Mouse (Mus musculus) MEL (cell line): ENCODE measurements at regions not wholly inside any gene's neighbourhood (a gene's known extent, or its start where the extent isn't known, plus 50 kb on each side); places are given as distances from the start of the nearest gene placed in this dataset.

ENCODE experiments used
- DNase-seq: peaks from one replicate; pipeline ENCODE4 v3.0.0; 2011; ENCODE audit warnings: low read depth, low spot score
- H3K27ac ChIP-seq: 2 replicates; pipeline ENCODE4 v1.5.1; 2012; ENCODE audit warnings: low read depth, mild to moderate bottlenecking, control low read depth, low read length, moderate library complexity; ENCODE audit not compliant: control insufficient read depth
- H3K27me3 ChIP-seq, 2 experiments: fragments of 150-350 bp in 1 of 2; sonication (generic) in 1 of 2; 2 replicates each; pipeline ENCODE4 v1.6.1; 2012; ENCODE audit warnings: low read length in 2 of 2, mild to moderate bottlenecking in 2 of 2, improper control_type of control experiment in 1 of 2, moderate library complexity in 1 of 2; ENCODE audit not compliant: insufficient read depth in 2 of 2, control insufficient read depth in 1 of 2
- H3K36me3 ChIP-seq, 2 experiments: 2 replicates each; pipeline ENCODE4 v1.6.1; 2012 to 2014; ENCODE audit warnings: low read length in 2 of 2, improper control_type of control experiment in 1 of 2, inconsistent platforms in 1 of 2, mild to moderate bottlenecking in 1 of 2; ENCODE audit not compliant: insufficient read depth in 2 of 2, control insufficient read depth in 1 of 2
- H3K4me1 ChIP-seq, 2 experiments: fragments of 150-350 bp in 1 of 2; sonication (generic) in 1 of 2; 2 replicates each; pipeline ENCODE4 v1.6.1; 2012; ENCODE audit warnings: low read length in 2 of 2, improper control_type of control experiment in 1 of 2, mild to moderate bottlenecking in 1 of 2; ENCODE audit not compliant: insufficient read depth in 2 of 2, control insufficient read depth in 1 of 2
- H3K4me3 ChIP-seq, 2 experiments: fragments of 150-350 bp in 1 of 2; sonication (generic) in 1 of 2; 2 replicates each; pipeline ENCODE4 v1.5.1; 2012; ENCODE audit warnings: low read depth in 2 of 2, low read length in 2 of 2, mild to moderate bottlenecking in 2 of 2, moderate library complexity in 2 of 2, control low read depth in 1 of 2, improper control_type of control experiment in 1 of 2; ENCODE audit not compliant: control insufficient read depth in 1 of 2, insufficient read depth in 1 of 2
- H3K79me2 ChIP-seq: 2 replicates; pipeline ENCODE4 v1.6.1; 2012; ENCODE audit warnings: mild to moderate bottlenecking, low read length, moderate library complexity; ENCODE audit not compliant: control insufficient read depth, poor library complexity, insufficient read depth
- H3K9ac ChIP-seq: 2 replicates; pipeline ENCODE4 v1.6.1; 2012; ENCODE audit warnings: low read depth, mild to moderate bottlenecking, control low read depth, low read length, moderate library complexity; ENCODE audit not compliant: control insufficient read depth, poor library complexity, severe bottlenecking
- H3K9me3 ChIP-seq: fragments of 150-350 bp; sonication (generic); replicated peaks from 2 replicates; pipeline ENCODE4 v1.6.1; 2012; ENCODE audit warnings: mild to moderate bottlenecking, low read length, improper control_type of control experiment, moderate library complexity; ENCODE audit not compliant: insufficient read depth
- BHLHE40 ChIP-seq: IDR thresholded peaks from 2 replicates; pipeline ENCODE4 v1.6.1; 2012; ENCODE audit warnings: low read depth, mild to moderate bottlenecking, inconsistent platforms, low read length, improper control_type of control experiment, borderline replicate concordance
- EP300 ChIP-seq, 2 experiments: IDR thresholded peaks; 2 replicates each; pipeline ENCODE4 v1.6.1; 2011; ENCODE audit warnings: improper control_type of control experiment in 2 of 2, low read length in 2 of 2, low read depth in 1 of 2, mild to moderate bottlenecking in 1 of 2
- GATA1 ChIP-seq: IDR thresholded peaks from 2 replicates; pipeline ENCODE4 v1.6.1; 2011; ENCODE audit warnings: low read depth, low read length, improper control_type of control experiment
- JUND ChIP-seq: IDR thresholded peaks from 2 replicates; pipeline ENCODE4 v1.6.1; 2011; ENCODE audit warnings: low read depth, mild to moderate bottlenecking, improper control_type of control experiment, low read length
- KAT2A ChIP-seq: conservative IDR thresholded peaks from 2 replicates; pipeline ENCODE4 v1.6.1; 2012; ENCODE audit warnings: low read depth, low read length, improper control_type of control experiment, inconsistent platforms
- MAFK ChIP-seq: IDR thresholded peaks from 2 replicates; pipeline ENCODE4 v1.6.1; 2011; ENCODE audit warnings: low read depth, mild to moderate bottlenecking, low read length, improper control_type of control experiment, borderline replicate concordance
- MAX ChIP-seq: IDR thresholded peaks from 2 replicates; pipeline ENCODE4 v1.6.1; 2011; ENCODE audit warnings: low read length, improper control_type of control experiment
- MAZ ChIP-seq: IDR thresholded peaks from 2 replicates; pipeline ENCODE4 v1.6.1; 2012; ENCODE audit warnings: low read depth, mild to moderate bottlenecking, inconsistent platforms, low read length, improper control_type of control experiment
- MEF2A ChIP-seq: IDR thresholded peaks from 2 replicates; pipeline ENCODE4 v1.6.1; 2014; ENCODE audit warnings: low read depth, mild to moderate bottlenecking, inconsistent platforms, low read length, improper control_type of control experiment; ENCODE audit not compliant: poor library complexity, insufficient replicate concordance, severe bottlenecking; ENCODE audit errors: extremely low read depth
- MXI1 ChIP-seq: IDR thresholded peaks from 2 replicates; pipeline ENCODE4 v1.6.1; 2011; ENCODE audit warnings: mild to moderate bottlenecking, low read depth, low read length, improper control_type of control experiment
- MYC ChIP-seq: IDR thresholded peaks from 2 replicates; pipeline ENCODE4 v1.6.1; 2011; ENCODE audit warnings: low read depth, mild to moderate bottlenecking, low read length, improper control_type of control experiment, moderate library complexity
- NELFE ChIP-seq: IDR thresholded peaks from 2 replicates; pipeline ENCODE4 v1.6.1; 2011; ENCODE audit warnings: low read depth, low read length, improper control_type of control experiment
- NRF1 ChIP-seq: IDR thresholded peaks from 2 replicates; pipeline ENCODE4 v1.6.1; 2014; ENCODE audit warnings: low read depth, mild to moderate bottlenecking, inconsistent platforms, low read length, improper control_type of control experiment, moderate library complexity; ENCODE audit not compliant: poor library complexity, insufficient read depth, severe bottlenecking
- POLR2AphosphoS2 ChIP-seq: IDR thresholded peaks from 2 replicates; pipeline ENCODE4 v1.6.1; 2011; ENCODE audit warnings: low read length, improper control_type of control experiment
- POLR2AphosphoS5 ChIP-seq: IDR thresholded peaks from 2 replicates; pipeline ENCODE4 v1.6.1; 2012; ENCODE audit warnings: low read depth, borderline replicate concordance, mild to moderate bottlenecking, inconsistent platforms, low read length, moderate library complexity, mixed read lengths
- RAD21 ChIP-seq: IDR thresholded peaks from 2 replicates; pipeline ENCODE4 v1.6.1; 2011; ENCODE audit warnings: mild to moderate bottlenecking, low read depth, low read length, improper control_type of control experiment
- SIN3A ChIP-seq: IDR thresholded peaks from 2 replicates; pipeline ENCODE4 v1.6.1; 2012; ENCODE audit warnings: low read length, improper control_type of control experiment, inconsistent platforms
- SMC3 ChIP-seq: IDR thresholded peaks from 2 replicates; pipeline ENCODE4 v1.6.1; 2011; ENCODE audit warnings: low read depth, low read length, improper control_type of control experiment
- TAL1 ChIP-seq: IDR thresholded peaks from 2 replicates; pipeline ENCODE4 v1.6.1; 2012; ENCODE audit warnings: mild to moderate bottlenecking, inconsistent platforms, low read length, moderate library complexity, mixed read lengths
- TBP ChIP-seq: IDR thresholded peaks from 2 replicates; pipeline ENCODE4 v1.8.0; 2011; ENCODE audit warnings: low read depth, low read length, improper control_type of control experiment
- TCF12 ChIP-seq: IDR thresholded peaks from 2 replicates; pipeline ENCODE4 v1.6.1; 2014; ENCODE audit warnings: low read depth, mild to moderate bottlenecking, inconsistent platforms, low read length, improper control_type of control experiment, moderate library complexity
- USF1 ChIP-seq: IDR thresholded peaks from 2 replicates; pipeline ENCODE4 v1.6.1; 2014; ENCODE audit warnings: low read depth, mild to moderate bottlenecking, inconsistent platforms, low read length, improper control_type of control experiment, moderate library complexity
- USF2 ChIP-seq, 2 experiments: IDR thresholded peaks; 2 replicates each; pipeline ENCODE4 v1.6.1; 2011 to 2012; ENCODE audit warnings: improper control_type of control experiment in 2 of 2, low read length in 2 of 2, borderline replicate concordance in 1 of 2, inconsistent platforms in 1 of 2, low read depth in 1 of 2, mild to moderate bottlenecking in 1 of 2; ENCODE audit not compliant: insufficient read depth in 1 of 2
- ZKSCAN1 ChIP-seq: IDR thresholded peaks from 2 replicates; pipeline ENCODE4 v1.6.1; 2012; ENCODE audit warnings: low read depth, mild to moderate bottlenecking, inconsistent platforms, low read length, improper control_type of control experiment, moderate library complexity
- ZMIZ1 ChIP-seq: IDR thresholded peaks from 2 replicates; pipeline ENCODE4 v1.6.1; 2012; ENCODE audit warnings: low read depth, mild to moderate bottlenecking, inconsistent platforms, low read length, improper control_type of control experiment, moderate library complexity
- ZNF384 ChIP-seq: IDR thresholded peaks from 2 replicates; pipeline ENCODE4 v1.6.1; 2012; ENCODE audit warnings: low read depth, mild to moderate bottlenecking, inconsistent platforms, low read length, improper control_type of control experiment

- Histone ChIP-seq H3K9ac (no peak overlapping the region), H3K9me3 (no peaks in the 10 kb centered on the region), H3K27ac (no peak overlapping the region), H3K79me2 (no peaks in the 10 kb centered on the region), H3K27me3 (no peaks in the 10 kb centered on the region), H3K4me1 (no peaks in the 10 kb centered on the region), H3K36me3 (no peaks in the 10 kb centered on the region), H3K4me3 (no peak overlapping the region)
- DNase-seq = no peak
- TF ChIP-seq KAT2A (no peak), ZNF384 (no peak), POLR2AphosphoS2 (no peak), POLR2AphosphoS5 (no peak), USF2 (IDR thresholded peaks at IDR 0.05; ENCODE audit: borderline replicate concordance in 1 of 2, insufficient read depth in 1 of 2, low read depth in 1 of 2, low read length in 2 of 2) (no peak), TBP (no peak), MAX (no peak), MAZ (no peak), USF1 (no peak), NELFE (no peak), TCF12 (no peak), BHLHE40 (no peak), ZMIZ1 (no peak), MAFK (no peak), EP300 (IDR thresholded peaks at IDR 0.05; ENCODE audit: low read depth in 1 of 2, low read length in 2 of 2) (no peak), ZKSCAN1 (no peak), GATA1 (no peak), TAL1 (no peak), MYC (no peak), RAD21 (no peak)
Observed at GRCm38 (mm10) chr6:103953134-103953771, 442.9 kb downstream of the Chl1 start.

- Histone ChIP-seq H3K27me3 (no peaks in the 10 kb centered on the region), H3K9ac (no peak overlapping the region), H3K9me3 (no peaks in the 10 kb centered on the region), H3K36me3 (no peaks in the 10 kb centered on the region), H3K27ac (no peak overlapping the region), H3K79me2 (no peaks in the 10 kb centered on the region), H3K4me1 (no peaks in the 10 kb centered on the region), H3K4me3 (no peak overlapping the region)
- no peak for DNase-seq
- TF ChIP-seq USF1 (no peak), ZNF384 (no peak), SMC3 (no peak), MAX (no peak), USF2 (IDR thresholded peaks at IDR 0.05; ENCODE audit: borderline replicate concordance in 1 of 2, insufficient read depth in 1 of 2, low read depth in 1 of 2, low read length in 2 of 2) (no peak), MAZ (no peak), NELFE (no peak), MXI1 (no peak), MEF2A (no peak), POLR2AphosphoS5 (no peak), NRF1 (no peak), JUND (no peak), POLR2AphosphoS2 (no peak), SIN3A (no peak), TAL1 (no peak)
- TF ChIP-seq, all 39 proteins: peak for 0
Observed at GRCm38 (mm10) chr6:103959002-103959401, 448.6 kb downstream of the Chl1 start.
